Mouse (Mus musculus): ENCODE results near the gene Rab28.

GRCm38 (mm10) chr5:41738817-41739216, 30.9 kb upstream of the Rab28 start:
- TF ChIP-seq POLR2A (IDR thresholded peaks at IDR 0.05; ENCODE audit: borderline replicate concordance, extremely low read depth, low read depth, low read length) (no peak), CTCF (IDR thresholded peaks at IDR 0.05; ENCODE audit: insufficient read depth, low read length) (no peak)

Data from lung, adult 2 months (tissue).